Mouse (Mus musculus) neural tube, embryonic 11.5 days (tissue): ENCODE results near the gene Myo18a. TPM values are rescaled to one million over a fixed set of nuclear protein-coding genes. Genes with fewer than 3 reads are reported as not detected.
"Not testable (repeated sequence)": the region's sequence is repeated elsewhere in the genome, so short reads cannot be mapped to it uniquely, and the experiment has no call there.

Experiments used
- ATAC-seq: fragments of 200-750 bp; cut with Nextera tagmentation; 2 replicates; pipeline ENCODE4 v1.8.0; 2017; ENCODE audit warnings: moderate number of reproducible peaks, mild to moderate bottlenecking, moderate TSS enrichment, moderate library complexity; ENCODE audit not compliant: insufficient read depth, low FRiP score, low TSS enrichment
- DNase-seq: peaks from one replicate; pipeline ENCODE4 v3.0.0-alpha.2; 2015; ENCODE audit warnings: low spot score
- H3K27ac ChIP-seq: fragments of 300-500 bp; sonication (generic); 2 replicates; pipeline ENCODE4 v1.5.1; 2014; ENCODE audit warnings: low read depth, mild to moderate bottlenecking, low read length
- H3K27me3 ChIP-seq: fragments of 300-500 bp; sonication (generic); 2 replicates; pipeline ENCODE4 v1.6.1; 2014; ENCODE audit warnings: mild to moderate bottlenecking, low read length, mixed read lengths; ENCODE audit not compliant: control insufficient read depth, insufficient read depth
- H3K36me3 ChIP-seq: fragments of 300-500 bp; sonication (generic); 2 replicates; pipeline ENCODE4 v1.6.1; 2014; ENCODE audit warnings: mild to moderate bottlenecking, low read length, moderate library complexity, mixed read lengths; ENCODE audit not compliant: control insufficient read depth, insufficient read depth
- H3K4me1 ChIP-seq: fragments of 300-500 bp; sonication (generic); 2 replicates; pipeline ENCODE4 v1.6.1; 2014; ENCODE audit warnings: low read length, mixed read lengths; ENCODE audit not compliant: control insufficient read depth, insufficient read depth
- H3K4me2 ChIP-seq: fragments of 300-500 bp; sonication (generic); 2 replicates; pipeline ENCODE4 v1.6.1; 2014; ENCODE audit warnings: low read depth, mild to moderate bottlenecking, moderate library complexity
- H3K4me3 ChIP-seq: fragments of 300-500 bp; sonication (generic); 2 replicates; pipeline ENCODE4 v1.5.1; 2014; ENCODE audit warnings: low read depth, low read length
- H3K9ac ChIP-seq: fragments of 300-500 bp; sonication (generic); 2 replicates; pipeline ENCODE4 v1.6.1; 2014; ENCODE audit warnings: mild to moderate bottlenecking, low read length
- H3K9me3 ChIP-seq: fragments of 300-500 bp; sonication (generic); 2 replicates; pipeline ENCODE4 v1.6.1; 2016; ENCODE audit warnings: low read length; ENCODE audit not compliant: control insufficient read depth
- WGBS: fragments of 180-500 bp; shearing (Covaris S2); extraction: QIAGEN DNeasy Blood & Tissue Kit; methylation state at CpG from one replicate; pipeline ENCODE4 v1.1.7; 2014; 5-methylcytosine and 5-hydroxymethylcytosine counted together
- polyA plus RNA-seq: library from polyadenylated mRNA; unstranded; fragments of >200 nt; fragmentation: Nextera tagmentation; extraction: Ambion mirVana; gene quantifications from 2 replicates; pipeline ENCODE4 v1.2.1, GENCODE M21; 2014

Myo18a gene
- polyA plus RNA-seq, 1 experiment from 2014 or later: 31.3 TPM

DNA sequence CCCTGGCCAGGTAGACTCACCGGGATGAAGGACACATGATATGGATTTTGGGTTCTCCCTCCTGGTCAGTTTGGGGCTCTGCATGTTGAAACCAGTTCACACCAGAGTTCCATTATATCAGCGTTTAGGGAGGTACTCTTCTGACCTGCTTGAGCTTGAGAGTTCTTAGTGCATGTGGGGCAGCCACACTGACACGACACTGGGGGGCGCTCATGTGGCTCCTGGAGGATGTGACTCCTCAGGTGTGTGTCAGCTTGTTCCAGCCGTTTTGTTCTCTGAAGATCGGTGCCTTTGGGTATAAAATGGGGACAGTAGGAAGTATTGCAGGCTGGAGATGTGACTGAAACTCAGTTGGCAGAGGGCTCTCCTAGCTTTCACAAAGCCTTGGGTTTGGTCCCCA, 19.1 kb upstream of the Myo18a start:
- no peaks in the 10 kb centered on the region for H3K4me1 ChIP-seq
- ATAC-seq (no peak), DNase-seq (no peak)
- no peaks in the 10 kb centered on the region for H3K27me3 ChIP-seq
- H3K27ac ChIP-seq: no peak overlapping the region
- 38% methylated on average over 6 of the region's 6 CpGs for WGBS
- no peaks in the 10 kb centered on the region for H3K9me3 ChIP-seq
- no peak overlapping the region for H3K9ac ChIP-seq
- H3K4me2 ChIP-seq: no peak overlapping the region
- H3K4me3 ChIP-seq: no peak overlapping the region
- no peaks in the 10 kb centered on the region for H3K36me3 ChIP-seq

GRCm38 (mm10) chr11:77746652-77747051, 16.4 kb upstream of the Myo18a start:
- DNase-seq (no peak), ATAC-seq (no peak)
- H3K9ac ChIP-seq: no peak overlapping the region
- no peak overlapping the region for H3K4me2 ChIP-seq
- no peaks in the 10 kb centered on the region for H3K9me3 ChIP-seq
- WGBS: 91% methylated on average over 4 of the region's 4 CpGs
- H3K36me3 ChIP-seq: no peaks in the 10 kb centered on the region
- H3K4me1 ChIP-seq: no peaks in the 10 kb centered on the region
- H3K27ac ChIP-seq: no peak overlapping the region
- no peaks in the 10 kb centered on the region for H3K27me3 ChIP-seq
- H3K4me3 ChIP-seq: no peak overlapping the region

DNA sequence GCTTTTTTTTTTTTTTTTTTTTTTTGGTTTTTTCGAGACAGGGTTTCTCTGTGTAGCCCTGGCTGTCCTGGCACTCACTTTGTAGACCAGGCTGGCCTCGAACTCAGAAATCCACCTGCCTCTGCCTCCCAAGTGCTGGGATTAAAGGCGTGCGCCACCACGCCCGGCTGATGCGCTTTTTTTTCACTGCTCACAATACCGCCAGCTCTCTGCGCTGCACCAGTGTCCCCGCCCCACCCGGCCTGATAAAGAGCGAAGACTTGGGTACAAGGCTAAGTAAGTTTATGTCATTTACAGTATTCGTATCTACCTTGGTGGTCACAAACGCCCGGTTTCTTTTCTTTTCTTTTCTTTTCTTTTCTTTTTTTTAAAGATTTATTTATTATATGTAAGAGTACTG, 15.9 kb upstream of the Myo18a start:
- H3K27me3 ChIP-seq, H3K27ac ChIP-seq, H3K4me1 ChIP-seq, H3K9me3 ChIP-seq, H3K4me3 ChIP-seq, ATAC-seq, H3K4me2 ChIP-seq, H3K9ac ChIP-seq, H3K36me3 ChIP-seq, DNase-seq: not testable (repeated sequence)
- WGBS: 95% methylated on average over 13 of the region's 15 CpGs

DNA sequence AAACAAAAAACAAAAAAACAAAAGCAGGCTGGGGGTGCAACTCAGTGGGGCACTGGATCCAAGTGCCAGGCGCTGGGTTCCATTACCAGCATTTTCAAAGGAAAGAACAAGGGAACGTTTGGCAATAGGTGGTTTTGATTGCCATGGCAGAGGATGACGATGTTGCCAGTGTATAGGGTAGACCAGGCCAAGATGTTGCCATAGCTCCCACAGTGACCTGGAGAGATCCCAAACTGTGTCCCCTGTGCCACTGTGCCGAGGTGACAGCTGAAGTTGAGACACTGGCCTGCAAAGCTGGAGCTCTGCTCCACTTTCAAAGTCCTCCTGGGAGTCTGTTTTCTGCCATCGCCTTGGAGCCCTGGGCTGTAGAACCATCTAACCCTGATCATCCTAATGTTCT, 14.1 kb upstream of the Myo18a start:
- H3K4me1 ChIP-seq: no peaks in the 10 kb centered on the region
- no peak overlapping the region for H3K9ac ChIP-seq
- H3K4me2 ChIP-seq: no peak overlapping the region
- no peaks in the 10 kb centered on the region for H3K27me3 ChIP-seq
- H3K9me3 ChIP-seq: no peaks in the 10 kb centered on the region
- H3K36me3 ChIP-seq: no peaks in the 10 kb centered on the region
- WGBS: 87% methylated on average over 5 of the region's 5 CpGs
- ATAC-seq (no peak), DNase-seq (no peak)
- H3K27ac ChIP-seq: no peak overlapping the region
- no peak overlapping the region for H3K4me3 ChIP-seq

- ATAC-seq (no peak), DNase-seq (no peak)
- Histone ChIP-seq H3K27me3 (no peaks in the 10 kb centered on the region), H3K36me3 (no peaks in the 10 kb centered on the region), H3K27ac (no peak overlapping the region), H3K4me3 (no peak overlapping the region), H3K9me3 (no peaks in the 10 kb centered on the region), H3K4me1 (no peaks in the 10 kb centered on the region), H3K9ac (no peak overlapping the region), H3K4me2 (no peak overlapping the region)
- WGBS: 83% methylated on average over 5 of the region's 5 CpGs
Measured at GRCm38 (mm10) chr11:77752525-77752924, 10.5 kb upstream of the Myo18a start.

DNA sequence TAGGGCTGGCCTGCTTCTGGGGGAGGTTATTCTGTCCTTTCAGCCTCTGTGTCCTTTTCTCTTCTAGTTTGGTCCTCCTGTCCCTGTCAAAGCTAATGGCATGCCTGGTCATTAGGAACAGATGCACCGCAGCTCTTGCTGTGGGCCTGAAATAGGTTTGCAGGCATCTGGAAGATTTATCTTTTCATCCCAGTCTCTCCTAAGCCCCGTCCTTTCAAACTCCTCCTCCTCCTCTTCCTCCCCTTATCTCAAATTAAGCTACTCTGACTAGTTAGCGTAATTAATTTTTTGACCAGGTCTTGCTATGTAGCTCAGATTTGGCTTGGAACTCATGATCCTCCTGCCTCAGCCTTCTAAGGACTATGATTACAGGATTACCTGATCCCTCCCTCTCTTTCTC, 9.6 kb upstream of the Myo18a start:
- Histone ChIP-seq H3K9me3 (no peaks in the 10 kb centered on the region), H3K36me3 (no peaks in the 10 kb centered on the region), H3K9ac (no peak overlapping the region), H3K4me2 (no peak overlapping the region), H3K27ac (no peak overlapping the region), H3K27me3 (no peaks in the 10 kb centered on the region), H3K4me3 (no peak overlapping the region), H3K4me1 (no peaks in the 10 kb centered on the region)
- DNase-seq (no peak), ATAC-seq (no peak)
- WGBS: 71% methylated on average over 3 of the region's 3 CpGs

DNA sequence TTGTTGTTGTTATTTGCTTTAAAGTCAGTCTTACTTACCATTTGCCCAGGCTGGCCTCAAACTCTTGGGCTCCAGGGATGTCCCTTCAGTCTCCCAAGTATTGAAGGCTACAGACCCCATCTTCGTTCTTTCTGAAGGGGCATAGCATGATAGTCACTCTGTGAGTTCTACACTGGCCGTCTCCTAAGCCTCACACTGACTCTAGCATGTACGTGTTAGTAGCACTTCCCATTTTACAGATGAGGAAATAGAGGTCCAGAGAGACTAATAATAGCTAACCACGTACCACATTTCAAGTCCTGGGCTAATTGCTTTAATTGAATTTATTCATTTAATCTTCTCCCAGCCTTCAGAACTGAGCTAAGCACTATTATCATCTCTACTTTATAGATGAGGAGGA, 3.0 kb upstream of the Myo18a start:
- Histone ChIP-seq H3K36me3 (no peaks in the 10 kb centered on the region), H3K27ac (no peak overlapping the region), H3K27me3 (no peaks in the 10 kb centered on the region), H3K9ac (no peak overlapping the region), H3K4me3 (no peak overlapping the region), H3K4me1 (peaks cover 15% of the 10 kb centered on the region), H3K9me3 (no peaks in the 10 kb centered on the region), H3K4me2 (no peak overlapping the region)
- DNase-seq (no peak), ATAC-seq (no peak)
- WGBS: 86% methylated on average over 4 of the region's 4 CpGs

- Histone ChIP-seq H3K27me3 (no peaks in the 10 kb centered on the region), H3K4me3 (peak overlapping the region; percentile 83), H3K9me3 (no peaks in the 10 kb centered on the region), H3K9ac (peak overlapping the region; percentile 93), H3K4me1 (peaks cover 33% of the 10 kb centered on the region), H3K4me2 (peak overlapping the region; percentile 60), H3K36me3 (no peaks in the 10 kb centered on the region), H3K27ac (peak overlapping the region; percentile 88)
- 3% methylated on average over 26 of the region's 26 CpGs for WGBS
- ATAC-seq: peak; percentile 84
- peak; percentile 74 for DNase-seq
Measured at GRCm38 (mm10) chr11:77763673-77764340, 761 bp downstream of the Myo18a start.

DNA sequence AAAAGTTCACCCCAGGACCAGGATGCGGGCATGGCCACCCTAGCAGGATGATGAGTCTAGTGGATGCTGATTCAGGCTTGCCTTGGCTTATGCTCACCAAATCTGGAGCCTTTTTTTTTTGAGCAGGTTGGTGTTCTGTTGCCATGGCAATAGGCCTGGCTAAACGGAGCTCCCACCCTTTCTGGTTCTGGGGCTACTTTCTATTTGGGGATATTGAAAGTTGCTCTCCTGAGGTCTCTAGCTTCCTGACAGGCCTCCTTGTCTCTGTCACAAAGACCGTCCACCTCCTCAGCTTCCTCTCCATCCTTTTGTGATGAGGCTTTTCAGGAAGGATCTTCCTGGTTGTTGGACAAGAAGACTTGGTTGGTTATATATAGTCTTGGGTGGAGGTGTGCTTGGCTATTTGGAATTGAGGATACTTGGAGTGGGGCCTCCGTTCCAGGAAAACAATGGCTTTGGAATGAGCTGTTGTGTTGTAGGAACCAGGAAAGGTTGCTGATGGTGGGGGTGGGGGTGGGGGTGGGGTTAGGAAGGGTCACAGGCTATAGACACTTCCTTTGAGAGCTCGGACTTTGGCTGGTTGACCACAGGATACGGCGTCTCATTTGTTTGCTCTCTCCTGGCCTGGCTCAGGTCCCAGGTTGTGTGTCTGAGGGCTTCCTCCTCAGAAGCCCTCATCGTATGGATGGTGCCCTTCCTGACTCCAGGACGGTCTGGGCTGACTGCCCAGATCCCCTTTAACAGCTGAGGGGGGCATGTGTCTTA, 1.8 kb downstream of the Myo18a start:
- peak overlapping the region; percentile 60 for H3K4me2 ChIP-seq
- no peaks in the 10 kb centered on the region for H3K36me3 ChIP-seq
- DNase-seq (no peak), ATAC-seq (no peak)
- peak overlapping the region; percentile 83 for H3K4me3 ChIP-seq
- H3K9me3 ChIP-seq: no peaks in the 10 kb centered on the region
- peaks cover 33% of the 10 kb centered on the region for H3K4me1 ChIP-seq
- 57% methylated on average over 9 of the region's 9 CpGs for WGBS
- no peak overlapping the region for H3K9ac ChIP-seq
- no peak overlapping the region for H3K27ac ChIP-seq
- H3K27me3 ChIP-seq: no peaks in the 10 kb centered on the region
